Mouse (Mus musculus): ENCODE measurements around the gene Afap1.
A peak's percentile ranks its signal among the peaks of the same experiment; 100 is the strongest.

DNA sequence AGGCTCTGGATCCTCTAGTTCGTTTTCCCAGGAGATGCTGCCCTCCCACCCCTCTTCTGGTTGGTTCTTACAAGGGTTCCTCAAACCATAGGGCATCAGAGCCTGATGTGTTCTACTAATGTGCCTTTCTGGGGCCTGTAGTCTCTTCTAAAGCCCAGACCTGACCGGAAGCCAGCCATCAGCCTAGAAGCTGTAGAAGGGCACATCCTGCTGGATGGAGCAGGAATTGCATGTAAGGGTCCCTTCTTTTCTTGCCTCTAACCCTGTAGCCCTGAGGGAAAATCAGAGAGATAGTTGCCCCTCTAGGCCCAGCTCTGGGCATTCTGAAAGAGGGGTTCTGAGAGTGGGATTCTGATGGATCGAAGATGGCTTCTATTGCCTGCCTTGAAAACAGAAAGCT, 125.2 kb downstream of the Afap1 start:
- no peak for TF ChIP-seq POLR2A (IDR thresholded peaks at IDR 0.05; ENCODE audit: extremely low read depth, insufficient read depth, low read length)
- peak; percentile 42 for TF ChIP-seq CTCF (IDR thresholded peaks at IDR 0.05; ENCODE audit: low read depth, low read length)
